Mouse (Mus musculus) myocyte (in vitro differentiated cells): ENCODE measurements at regions not wholly inside any gene's neighbourhood (a gene's known extent, or its start where the extent isn't known, plus 50 kb on each side); places are given as distances from the start of the nearest gene placed in this dataset.

Experiments used
- CEBPB ChIP-seq: IDR thresholded peaks from 2 replicates; pipeline ENCODE4 v1.6.1; 2011; ENCODE audit warnings: mild to moderate bottlenecking, moderate library complexity; ENCODE audit not compliant: poor library complexity, insufficient read depth, severe bottlenecking
- E2F4 ChIP-seq: IDR thresholded peaks from one replicate; pipeline ENCODE4 v1.6.1; 2011; ENCODE audit warnings: mild to moderate bottlenecking, control low read depth, moderate library complexity; ENCODE audit not compliant: insufficient read depth
- MAX ChIP-seq: IDR thresholded peaks from one replicate; pipeline ENCODE4 v1.6.1; 2011; ENCODE audit warnings: low read depth, mild to moderate bottlenecking, control low read depth
- MYOD1 ChIP-seq, 3 experiments: IDR thresholded peaks; one replicate each; pipeline ENCODE4 v1.6.1; 2011; ENCODE audit warnings: control low read depth in 2 of 3, low read depth in 2 of 3, mild to moderate bottlenecking in 2 of 3, moderate library complexity in 1 of 3; ENCODE audit not compliant: insufficient read length in 2 of 3, control insufficient read depth in 1 of 3
- MYOG ChIP-seq, 3 experiments: IDR thresholded peaks; one replicate each; pipeline ENCODE4 v1.6.1; 2011; ENCODE audit warnings: control low read depth in 2 of 3, low read depth in 2 of 3, mild to moderate bottlenecking in 2 of 3; ENCODE audit not compliant: insufficient read length in 2 of 3, control insufficient read depth in 1 of 3, insufficient read depth in 1 of 3
- POLR2A ChIP-seq: IDR thresholded peaks from one replicate; pipeline ENCODE4 v1.6.1; 2011; ENCODE audit warnings: low read depth, mild to moderate bottlenecking, control low read depth, moderate library complexity; ENCODE audit not compliant: insufficient read length
- POLR2AphosphoS2 ChIP-seq: IDR thresholded peaks from one replicate; pipeline ENCODE4 v1.6.1; 2011; ENCODE audit warnings: low read depth, control low read depth; ENCODE audit not compliant: insufficient read length
- REST ChIP-seq: IDR thresholded peaks from one replicate; pipeline ENCODE4 v1.6.1; 2011; ENCODE audit warnings: mild to moderate bottlenecking, control low read depth, moderate library complexity; ENCODE audit not compliant: insufficient read depth, insufficient read length
- SRF ChIP-seq: IDR thresholded peaks from one replicate; pipeline ENCODE4 v1.6.1; 2011; ENCODE audit warnings: low read depth; ENCODE audit not compliant: control insufficient read depth, insufficient read length
- TCF12 ChIP-seq: IDR thresholded peaks from one replicate; pipeline ENCODE4 v1.6.1; 2011; ENCODE audit warnings: mild to moderate bottlenecking, control low read depth; ENCODE audit not compliant: poor library complexity, insufficient read depth, severe bottlenecking
- TCF3 ChIP-seq: IDR thresholded peaks from one replicate; pipeline ENCODE4 v1.6.1; 2011; ENCODE audit warnings: low read depth, control low read depth; ENCODE audit not compliant: insufficient read length
- USF1 ChIP-seq: IDR thresholded peaks from one replicate; pipeline ENCODE4 v1.6.1; 2011; ENCODE audit warnings: low read depth, mild to moderate bottlenecking, control low read depth, moderate library complexity

DNA sequence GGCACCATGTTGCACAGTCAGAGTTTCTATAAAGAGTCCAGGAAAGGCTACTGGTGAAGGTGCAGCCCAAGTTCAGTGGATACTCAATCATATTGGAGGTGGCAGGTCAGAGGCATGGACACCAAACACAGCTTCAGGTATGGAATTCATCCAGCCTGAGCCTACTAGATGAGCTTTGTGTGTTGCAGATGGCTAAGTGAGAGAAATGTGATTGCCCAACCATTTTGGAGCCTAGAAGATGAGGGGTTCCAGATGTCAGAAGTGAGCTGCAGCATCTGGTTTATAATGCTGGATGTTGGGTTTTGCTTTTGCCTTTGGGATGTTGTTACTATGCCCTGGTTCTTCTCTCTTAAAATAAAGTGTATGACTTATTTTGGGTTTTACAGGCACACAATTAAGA is 88.7 kb upstream of the Gucy1a1 start:
- TF ChIP-seq SRF (no peak), MAX (no peak), TCF3 (no peak), POLR2A (no peak), MYOG (IDR thresholded peaks at IDR 0.05; ENCODE audit: control insufficient read depth in 1 of 3, insufficient read depth in 1 of 3, insufficient read length in 2 of 3, low read depth in 2 of 3) (no peak), E2F4 (no peak), USF1 (no peak), MYOD1 (IDR thresholded peaks at IDR 0.05; ENCODE audit: control insufficient read depth in 1 of 3, insufficient read length in 2 of 3, low read depth in 2 of 3) (no peak), CEBPB (no peak), POLR2AphosphoS2 (no peak), TCF12 (no peak), REST (no peak)
